Mouse (Mus musculus) stomach, postnatal 0 days (tissue): ENCODE measurements around the gene Slc52a3.

ENCODE experiments used
- CTCF ChIP-seq: IDR thresholded peaks from 2 replicates; pipeline ENCODE4 v1.5.1; 2016; ENCODE audit warnings: antibody characterized with exemption, low read depth, mild to moderate bottlenecking, moderate library complexity
- EP300 ChIP-seq: optimal IDR thresholded peaks from 2 replicates; pipeline ENCODE3; 2016; ENCODE audit warnings: antibody characterized with exemption

DNA sequence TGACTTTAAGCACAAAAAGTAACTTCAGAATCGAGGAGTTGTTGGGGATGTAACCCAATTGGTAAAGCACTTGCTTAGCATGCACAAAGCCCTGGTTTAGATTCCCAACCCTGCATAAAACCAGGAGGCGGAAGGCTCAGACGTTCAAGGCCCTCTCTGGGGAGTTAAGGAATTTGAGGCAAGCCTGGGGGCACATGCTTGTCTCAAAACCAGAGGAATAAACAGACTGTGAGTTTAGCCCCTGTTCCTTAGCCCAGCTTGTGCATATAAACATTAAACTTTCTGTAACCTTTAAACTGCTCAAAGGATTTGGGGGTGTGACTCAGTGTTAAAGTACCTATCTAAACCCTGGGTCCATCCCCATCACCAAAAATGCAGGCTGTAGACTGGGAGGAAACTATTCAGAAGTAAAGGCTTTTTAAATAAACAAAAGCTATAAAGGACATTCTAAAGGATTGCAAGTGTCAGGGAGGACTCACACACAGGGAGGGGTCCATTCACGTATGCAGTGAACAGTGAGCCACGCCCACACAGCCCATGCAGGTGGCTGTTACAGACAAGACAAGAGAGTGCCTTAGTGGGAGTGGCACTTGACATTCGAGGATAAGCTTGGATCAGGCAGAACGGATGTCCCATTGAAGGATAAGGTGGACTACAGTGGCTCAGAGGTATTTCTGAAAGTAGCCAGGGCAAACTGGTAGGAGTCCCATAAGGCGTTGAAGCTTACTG lies 1.6 kb downstream of the Slc52a3 start:
- TF ChIP-seq CTCF (no peak), EP300 (no peak)
